Mouse (Mus musculus): ENCODE data around the gene Ism2. TPM values are rescaled to one million over a fixed set of nuclear protein-coding genes. Genes with fewer than 3 reads are reported as not detected.

Ism2 gene
- 0.08 and 0.17 TPM in 2 replicates for polyA plus RNA-seq (2015; fragmentation: Nextera tagmentation; extraction: Ambion mirVana)

DNA sequence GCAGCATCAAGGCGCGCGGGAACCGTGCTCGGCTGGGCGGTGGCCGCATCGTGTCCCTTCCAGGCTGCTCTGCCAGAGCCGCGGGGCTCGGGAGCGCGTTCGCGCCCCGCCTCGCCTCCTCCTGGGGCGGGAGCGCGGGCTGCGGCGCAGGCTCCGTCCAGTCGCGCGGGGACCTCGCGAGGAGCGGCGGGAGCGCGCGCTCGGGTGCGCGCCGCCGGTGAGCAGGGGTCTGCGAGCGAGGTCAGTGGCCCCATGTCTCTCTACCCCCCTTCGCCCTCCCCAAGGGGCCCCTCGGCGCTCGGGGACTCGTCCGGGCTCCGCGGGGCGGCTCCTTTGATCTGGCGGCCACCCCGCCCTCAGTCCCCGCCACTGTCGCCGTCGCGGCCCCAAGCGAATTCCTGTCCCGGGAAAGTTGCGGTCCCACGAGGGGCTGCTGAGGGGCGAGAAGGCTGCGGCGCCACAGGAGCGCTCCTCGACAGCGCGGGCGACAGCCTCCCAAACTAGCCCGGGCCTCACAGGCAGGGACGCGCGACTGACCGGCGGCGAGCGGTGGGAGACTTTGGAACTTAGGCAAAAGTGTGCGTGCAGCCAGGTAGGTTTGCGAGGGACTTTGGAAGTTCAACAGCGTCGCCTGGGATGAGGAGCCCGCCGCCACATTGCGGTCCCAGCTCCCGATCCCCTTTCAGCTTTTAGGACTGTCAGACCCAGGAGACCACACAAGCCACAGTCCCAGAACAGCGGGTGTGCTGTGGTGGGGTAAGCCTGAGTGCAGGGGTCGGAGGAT, at the start of gene Ism2:
Gene Ism2, minus strand, starts transcription at position 49 of the 784 bp plus-strand sequence.
- H3K27me3 ChIP-seq (ENCODE audit: insufficient read depth, low read length): peaks cover 26% of the 10 kb centered on the region
- TF ChIP-seq EP300 (IDR thresholded peaks at IDR 0.05; ENCODE audit: low read depth) (no peak), CTCF (IDR thresholded peaks at IDR 0.05; ENCODE audit: low read depth) (no peak)
- no peaks in the 10 kb centered on the region for H3K36me3 ChIP-seq (replicated peaks; ENCODE audit: insufficient read depth, low read length)
- no peaks in the 10 kb centered on the region for H3K9me3 ChIP-seq (ENCODE audit: low read length)
- peak within 1 kb of the TSS; percentile 71 for H3K4me3 ChIP-seq (ENCODE audit: low read depth, low read length)
- peaks cover 3% of the 10 kb centered on the region; the same call in 1 of the 2 replicates for H3K4me1 ChIP-seq (ENCODE audit: insufficient read depth)
- no peak within 1 kb of the TSS for H3K27ac ChIP-seq (ENCODE audit: low read depth)
- under 1% methylated on average over 73 of the region's 86 CpGs for WGBS (ENCODE audit: insufficient replicate concordance)
- ATAC-seq (peak; percentile 81), DNase-seq (peak; percentile 57)
- peak within 1 kb of the TSS; percentile 72 for H3K9ac ChIP-seq (replicated peaks)
- peak within 1 kb of the TSS; percentile 96 for H3K4me2 ChIP-seq (ENCODE audit: low read depth, low read length)

- Histone ChIP-seq H3K4me2 (ENCODE audit: low read depth, low read length) (no peak overlapping the region), H3K9me3 (ENCODE audit: low read length) (no peaks in the 10 kb centered on the region), H3K4me3 (ENCODE audit: low read depth, low read length) (no peak overlapping the region), H3K27ac (ENCODE audit: low read depth) (no peak overlapping the region), H3K9ac (replicated peaks) (no peak overlapping the region), H3K36me3 (replicated peaks; ENCODE audit: insufficient read depth, low read length) (peaks cover 22% of the 10 kb centered on the region), H3K27me3 (ENCODE audit: insufficient read depth, low read length) (no peaks in the 10 kb centered on the region), H3K4me1 (ENCODE audit: insufficient read depth) (no peaks in the 10 kb centered on the region)
- 68% methylated on average over 2 of the region's 2 CpGs for WGBS (ENCODE audit: insufficient replicate concordance)
- TF ChIP-seq EP300 (IDR thresholded peaks at IDR 0.05; ENCODE audit: low read depth) (no peak), CTCF (IDR thresholded peaks at IDR 0.05; ENCODE audit: low read depth) (no peak)
- DNase-seq (no peak), ATAC-seq (0 out of 2 replicates have a peak, but pooled peaks have one; percentile 19)
Observed at GRCm38 (mm10) chr12:87348029-87348428, 48.5 kb upstream of the Ism2 start.

DNA sequence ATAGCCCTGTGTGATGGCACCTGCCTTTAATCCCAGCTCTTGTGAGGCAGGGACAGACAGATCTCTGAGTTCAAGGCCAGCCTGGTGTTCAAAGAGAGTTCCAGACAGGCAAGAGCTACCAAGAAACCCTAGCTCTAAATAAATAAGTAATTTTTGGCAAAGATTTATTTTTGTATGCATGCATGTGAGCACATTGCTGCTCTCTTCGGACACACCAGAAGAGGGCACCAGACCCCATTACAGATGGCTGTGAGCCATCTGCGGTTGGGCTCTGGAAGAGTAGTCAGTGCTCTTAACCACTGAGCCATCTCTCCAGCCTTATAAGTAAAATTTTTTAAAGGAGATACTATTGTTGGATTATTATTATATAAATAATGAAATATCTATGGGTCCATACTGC, 48.0 kb upstream of the Ism2 start:
- Histone ChIP-seq H3K9me3 (ENCODE audit: low read length) (no peaks in the 10 kb centered on the region), H3K9ac (replicated peaks) (no peak overlapping the region), H3K4me2 (ENCODE audit: low read depth, low read length) (no peak overlapping the region), H3K27ac (ENCODE audit: low read depth) (no peak overlapping the region), H3K4me1 (ENCODE audit: insufficient read depth) (no peaks in the 10 kb centered on the region), H3K36me3 (replicated peaks; ENCODE audit: insufficient read depth, low read length) (peaks cover 21% of the 10 kb centered on the region), H3K27me3 (ENCODE audit: insufficient read depth, low read length) (no peaks in the 10 kb centered on the region), H3K4me3 (ENCODE audit: low read depth, low read length) (no peak overlapping the region)
- peak; percentile 41 for TF ChIP-seq CTCF (IDR thresholded peaks at IDR 0.05; ENCODE audit: low read depth)
- TF ChIP-seq EP300 (IDR thresholded peaks at IDR 0.05; ENCODE audit: low read depth): no peak
- WGBS (ENCODE audit: insufficient replicate concordance): 83% methylated on average over 2 of the region's 2 CpGs
- DNase-seq (no peak), ATAC-seq (no peak)

DNA sequence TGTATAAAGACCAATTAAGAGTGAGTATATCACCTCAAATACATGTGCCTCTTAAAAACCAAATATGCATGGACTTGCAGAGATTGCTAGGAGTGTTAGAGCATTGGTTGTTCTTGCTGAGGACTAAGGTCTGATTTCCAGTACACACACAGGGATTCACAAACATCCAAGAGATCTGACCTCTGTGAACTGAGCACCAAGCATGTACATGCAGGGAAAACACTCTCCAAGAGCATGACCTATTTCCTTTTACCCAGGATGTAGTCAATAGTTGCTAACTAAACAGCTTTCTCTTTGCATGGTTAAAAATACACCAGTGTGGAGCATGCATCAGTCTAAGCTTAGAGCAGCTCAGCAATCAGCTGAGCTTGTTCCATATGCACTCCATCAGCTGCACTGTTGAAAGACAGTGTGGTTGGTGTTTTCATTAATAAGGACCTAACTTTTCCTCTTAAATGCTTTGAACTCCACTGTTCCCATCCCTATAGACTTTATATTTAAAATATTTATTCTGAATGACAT, 43.6 kb upstream of the Ism2 start:
- peak; percentile 90 for ATAC-seq
- H3K4me1 ChIP-seq (ENCODE audit: insufficient read depth): no peaks in the 10 kb centered on the region
- DNase-seq: no peak

DNA sequence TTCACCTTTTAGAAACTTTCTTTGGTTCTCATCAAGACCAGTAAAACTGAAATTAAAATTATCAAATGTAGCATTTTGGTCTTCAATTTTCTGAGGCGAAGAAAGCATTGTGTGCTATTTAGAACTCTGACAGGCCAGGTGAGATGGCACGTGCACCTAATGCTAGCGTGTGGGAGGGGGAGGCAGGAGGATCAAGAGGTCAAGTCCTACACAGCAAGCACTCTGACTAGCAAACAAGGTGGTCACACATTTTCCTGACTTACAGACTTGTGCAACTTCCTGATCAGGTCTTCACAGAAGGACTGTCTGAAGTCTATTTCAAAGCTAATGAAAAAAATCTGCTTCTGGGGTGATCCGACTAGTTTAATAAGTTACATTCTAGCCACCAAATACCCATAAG, 38.6 kb upstream of the Ism2 start:
- Histone ChIP-seq H3K36me3 (replicated peaks; ENCODE audit: insufficient read depth, low read length) (peaks cover 19% of the 10 kb centered on the region), H3K4me1 (ENCODE audit: insufficient read depth) (no peaks in the 10 kb centered on the region), H3K4me2 (ENCODE audit: low read depth, low read length) (no peak overlapping the region), H3K27ac (ENCODE audit: low read depth) (no peak overlapping the region), H3K4me3 (ENCODE audit: low read depth, low read length) (no peak overlapping the region), H3K27me3 (ENCODE audit: insufficient read depth, low read length) (no peaks in the 10 kb centered on the region), H3K9me3 (ENCODE audit: low read length) (no peaks in the 10 kb centered on the region), H3K9ac (replicated peaks) (no peak overlapping the region)
- ATAC-seq (no peak), DNase-seq (no peak)
- no peak for TF ChIP-seq CTCF (IDR thresholded peaks at IDR 0.05; ENCODE audit: low read depth)
- TF ChIP-seq EP300 (IDR thresholded peaks at IDR 0.05; ENCODE audit: low read depth): no peak
- WGBS (ENCODE audit: insufficient replicate concordance): 71% methylated on average over 4 of the region's 4 CpGs

More for the DNA sequence above, 43.6 kb upstream of the Ism2 start:
- 0 out of 2 replicates have a peak overlapping the region, but pooled peaks have one; percentile 3 for H3K27ac ChIP-seq (ENCODE audit: low read depth)
- no peak overlapping the region for H3K4me2 ChIP-seq (ENCODE audit: low read depth, low read length)
- TF ChIP-seq EP300 (IDR thresholded peaks at IDR 0.05; ENCODE audit: low read depth): no peak
- TF ChIP-seq CTCF (IDR thresholded peaks at IDR 0.05; ENCODE audit: low read depth): no peak
- H3K9ac ChIP-seq (replicated peaks): no peak overlapping the region
- H3K4me3 ChIP-seq (ENCODE audit: low read depth, low read length): no peak overlapping the region
- no peaks in the 10 kb centered on the region for H3K9me3 ChIP-seq (ENCODE audit: low read length)
- no peaks in the 10 kb centered on the region for H3K27me3 ChIP-seq (ENCODE audit: insufficient read depth, low read length)
- H3K36me3 ChIP-seq (replicated peaks; ENCODE audit: insufficient read depth, low read length): peaks cover 27% of the 10 kb centered on the region

GRCm38 (mm10) chr12:87334886-87335285, 35.4 kb upstream of the Ism2 start:
- DNase-seq: no peak
- Histone ChIP-seq H3K27me3 (ENCODE audit: insufficient read depth, low read length) (no peaks in the 10 kb centered on the region), H3K4me1 (ENCODE audit: insufficient read depth) (0 out of 2 replicates have a peak, but pooled peaks cover 2% of the 10 kb centered on the region), H3K9me3 (ENCODE audit: low read length) (no peaks in the 10 kb centered on the region), H3K27ac (ENCODE audit: low read depth) (no peak overlapping the region), H3K9ac (replicated peaks) (no peak overlapping the region), H3K36me3 (replicated peaks; ENCODE audit: insufficient read depth, low read length) (peaks cover 17% of the 10 kb centered on the region), H3K4me3 (ENCODE audit: low read depth, low read length) (no peak overlapping the region), H3K4me2 (ENCODE audit: low read depth, low read length) (no peak overlapping the region)
- ATAC-seq: no peak
- TF ChIP-seq CTCF (IDR thresholded peaks at IDR 0.05; ENCODE audit: low read depth): peak; percentile 67
- TF ChIP-seq EP300 (IDR thresholded peaks at IDR 0.05; ENCODE audit: low read depth): no peak
- 39% methylated on average over 2 of the region's 2 CpGs for WGBS (ENCODE audit: insufficient replicate concordance)
